8 mouse cellular contexts compared by ENCODE assay signal in the genomic region with DNA sequence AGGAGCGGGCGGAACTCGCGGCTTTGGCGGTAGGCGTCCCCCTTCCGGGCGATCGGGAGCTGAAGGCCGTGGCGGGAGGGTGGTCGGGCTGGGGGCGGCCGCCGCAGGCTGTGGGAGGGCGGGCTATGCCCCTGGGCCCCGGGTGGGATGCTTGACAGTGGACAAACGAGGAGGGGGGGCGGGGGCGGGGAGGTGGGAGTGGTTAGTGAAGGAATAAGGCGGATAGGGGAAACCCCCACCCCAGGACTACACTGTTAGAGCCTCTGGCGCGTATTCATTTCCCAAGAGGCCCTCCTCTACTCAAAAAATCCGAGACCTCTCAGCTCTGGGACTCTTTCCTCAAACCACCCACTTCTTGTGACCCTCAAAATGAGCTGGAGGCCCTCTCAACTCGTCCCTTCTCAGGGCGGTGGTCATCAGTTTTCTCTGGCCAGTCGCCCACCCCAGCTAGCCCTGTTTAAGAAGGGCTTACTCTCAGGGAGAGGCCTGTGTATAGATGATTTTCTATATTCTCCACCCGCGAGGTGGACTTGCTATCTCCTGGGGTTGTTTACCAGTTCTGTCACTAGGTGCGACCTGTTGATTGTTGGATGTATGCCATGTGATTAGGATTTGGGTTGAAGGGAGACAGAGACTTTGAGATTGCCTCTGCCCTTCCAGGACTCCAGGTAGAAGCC. TPM values are rescaled to one million over a fixed set of nuclear protein-coding genes. Genes with fewer than 3 reads are reported as not detected.
DNase-seq lines count a peak whose midpoint lies in the region; ATAC-seq and TF ChIP-seq lines count a peak whose summit lies in the region.

No protein-coding gene starts in this region.

- peak; percentile 49 for TF ChIP-seq EP300 in CH12.LX (IDR thresholded peaks at IDR 0.05; ENCODE audit: low read length)

- TF ChIP-seq RAD21 in CH12.LX (IDR thresholded peaks at IDR 0.05; ENCODE audit: low read depth, low read length), result no peak

- no peaks in the 10 kb centered on the region for H3K27me3 ChIP-seq in CH12.LX (replicated peaks)
- no peaks in the 10 kb centered on the region for H3K27me3 ChIP-seq in embryonic facial prominence, embryonic 12.5 days
- 0 out of 2 replicates have a peak, but pooled peaks cover 4% of the 10 kb centered on the region for H3K27me3 ChIP-seq in hindbrain, embryonic 13.5 days
- H3K27me3 ChIP-seq in megakaryocyte, embryonic 14.5 days (replicated peaks), result no peaks in the 10 kb centered on the region

- H3K9me3 ChIP-seq in CH12.LX (replicated peaks; ENCODE audit: low read length), result no peaks in the 10 kb centered on the region
- H3K9me3 ChIP-seq in embryonic facial prominence, embryonic 12.5 days, result no peaks in the 10 kb centered on the region
- no peaks in the 10 kb centered on the region for H3K9me3 ChIP-seq in hindbrain, embryonic 13.5 days
- no peaks in the 10 kb centered on the region for H3K9me3 ChIP-seq in megakaryocyte, embryonic 14.5 days

- in situ Hi-C loops in CH12.LX (cut with MboI; ENCODE audit: low pct_ligation_motif_present, low pct_unique_long_range_greater_than_20kb, low sequenced_read_pairs), result no loop called here

- no peak for TF ChIP-seq CTCF in CH12.LX (conservative IDR thresholded peaks at IDR 0.05 in 1 of 2, IDR thresholded peaks at IDR 0.05 in 1 of 2; ENCODE audit: low read depth in 2 of 2, low read length in 2 of 2)

- H3K79me2 ChIP-seq in CH12.LX (replicated peaks; ENCODE audit: control insufficient read depth, extremely low read depth, insufficient read depth, poor library complexity, severe bottlenecking), result peaks cover 20% of the 10 kb centered on the region

- WGBS in embryonic facial prominence, embryonic 12.5 days, result under 1% methylated on average over 15 of the region's 30 CpGs
- 0% methylated on average over 14 of the region's 30 CpGs for WGBS in hindbrain, embryonic 13.5 days

- H3K36me3 ChIP-seq in CH12.LX (replicated peaks in 1 of 2; ENCODE audit: control insufficient read depth in 1 of 2, insufficient read depth in 1 of 2, low read length in 1 of 2), result peaks cover 32 to 38% of the 10 kb centered on the region in 2 experiments
- H3K36me3 ChIP-seq in embryonic facial prominence, embryonic 12.5 days, result peaks cover 40% of the 10 kb centered on the region
- peaks cover 36% of the 10 kb centered on the region for H3K36me3 ChIP-seq in hindbrain, embryonic 13.5 days
- peaks cover 47% of the 10 kb centered on the region for H3K36me3 ChIP-seq in megakaryocyte, embryonic 14.5 days (replicated peaks; ENCODE audit: low read length)

- peaks cover 45 to 76% of the 10 kb centered on the region in 2 experiments for H3K4me1 ChIP-seq in CH12.LX (ENCODE audit: control insufficient read depth in 1 of 2, insufficient read depth in 2 of 2)
- H3K4me1 ChIP-seq in embryonic facial prominence, embryonic 12.5 days, result peaks cover 25% of the 10 kb centered on the region
- H3K4me1 ChIP-seq in hindbrain, embryonic 13.5 days (replicated peaks), result peaks cover 30% of the 10 kb centered on the region
- H3K4me1 ChIP-seq in megakaryocyte, embryonic 14.5 days, result peaks cover 90% of the 10 kb centered on the region

- peak; percentile 63 for ATAC-seq in embryonic facial prominence, embryonic 12.5 days (ENCODE audit: insufficient number of reproducible peaks, insufficient read depth, low FRiP score, low TSS enrichment)
- peak; percentile 62 for ATAC-seq in hindbrain, embryonic 13.5 days (ENCODE audit: low FRiP score)
- no peak for ATAC-seq in monocyte, adult 5-6 weeks (replicated peaks; ENCODE audit: insufficient number of reproducible peaks, low FRiP score, low TSS enrichment, poor library complexity, severe bottlenecking)

- peak overlapping the region; percentile 96 for H3K27ac ChIP-seq in CH12.LX (ENCODE audit: insufficient read depth, low read depth)
- peak overlapping the region; percentile 93 for H3K27ac ChIP-seq in embryonic facial prominence, embryonic 12.5 days
- H3K27ac ChIP-seq in hindbrain, embryonic 13.5 days, result peak overlapping the region; percentile 83

- peak; percentile 35 for DNase-seq in heart, adult 8-10 months (ENCODE audit: low spot score)
- DNase-seq in heart, postnatal 14 days, result no peak
- peak; percentile 89 for DNase-seq in CH12.LX (ENCODE audit: extremely low read depth)
- no peak for DNase-seq in layer of hippocampus, postnatal 25 days (ENCODE audit: extremely low spot score in 1 of 2, low spot score in 1 of 2)

- peak overlapping the region; percentile 67 for H3K4me2 ChIP-seq in CH12.LX (ENCODE audit: insufficient read depth, low read depth, poor library complexity, severe bottlenecking)
- H3K4me2 ChIP-seq in embryonic facial prominence, embryonic 12.5 days (replicated peaks), result peak overlapping the region; percentile 84
- peak overlapping the region; percentile 70 for H3K4me2 ChIP-seq in hindbrain, embryonic 13.5 days

- intact Hi-C loops in heart, postnatal 14 days (cut with DNase I), result no loop called here

- no peak; the same call in 1 of the 2 replicates for TF ChIP-seq POLR2A in CH12.LX (IDR thresholded peaks at IDR 0.05; ENCODE audit: low read depth, low read length)

- H3K9ac ChIP-seq in CH12.LX (ENCODE audit: insufficient read depth, low read depth), result peak overlapping the region; percentile 72
- peak overlapping the region; percentile 83 for H3K9ac ChIP-seq in embryonic facial prominence, embryonic 12.5 days
- H3K9ac ChIP-seq in hindbrain, embryonic 13.5 days, result peak overlapping the region; percentile 84

- H3K4me3 ChIP-seq in CH12.LX (replicated peaks in 1 of 3; ENCODE audit: low read depth in 2 of 3, low read length in 2 of 3, poor library complexity in 1 of 3), result peak overlapping the region; percentile 70 to 74 (median 73)
- H3K4me3 ChIP-seq in embryonic facial prominence, embryonic 12.5 days, result peak overlapping the region; percentile 81
- peak overlapping the region; percentile 80 for H3K4me3 ChIP-seq in hindbrain, embryonic 13.5 days
- H3K4me3 ChIP-seq in megakaryocyte, embryonic 14.5 days (replicated peaks), result peak overlapping the region; percentile 94

- dilution Hi-C loops in CH12.LX (cut with MboI; ENCODE audit: extremely low pct_ligation_motif_present, extremely low pct_unique_long_range_greater_than_20kb, low sequenced_read_pairs), result no loop called here

RNA-seq across cellular contexts. Expression of gene Khnyn, which starts 0.5 kb away (rescaled TPM):
- total RNA-seq in heart, adult 8-10 months (2022), result 10 to 100 TPM in 2 of 4 experiments, 1 to 10 TPM in 2; 8.1 to 11.7 (median 10.3) TPM
- total RNA-seq in heart, postnatal 14 days (2021), result 10 to 100 TPM; 13.4 to 14.3 TPM
- total RNA-seq in CH12.LX (2012; rRNA removed) (32.8 and 50.6 TPM in 2 replicates), CH12.LX (2014; rRNA removed) (31.1 and 35.8 TPM in 2 replicates)
- polyA plus RNA-seq in CH12.LX (2012; ENCODE audit: insufficient read length, low read depth), result 29.8 and 31.8 TPM in 2 replicates
- 31.6 and 31.8 TPM in 2 replicates for polyA plus RNA-seq in embryonic facial prominence, embryonic 12.5 days (2016; fragmentation: Nextera tagmentation; extraction: Ambion mirVana)
- polyA plus RNA-seq in hindbrain, embryonic 13.5 days (2015; fragmentation: Nextera tagmentation; extraction: Ambion mirVana), result 10.0 and 11.1 TPM in 2 replicates
- polyA plus RNA-seq in megakaryocyte, embryonic 14.5 days (2012; ENCODE audit: insufficient read depth, low replicate concordance), result 7.3 and 10.5 TPM in 2 replicates
- total RNA-seq in layer of hippocampus, postnatal 25 days (2021), result 10 to 100 TPM; 10.5 to 12.1 TPM
- 72.1 to 108 TPM (median 80.9 TPM) in 3 replicates for total RNA-seq in monocyte, adult 5-6 weeks (2017)

RNA-seq across cellular contexts. Expression of gene Cbln3, which starts 1.1 kb away (rescaled TPM):
- total RNA-seq in heart, adult 8-10 months (2022), result under 1 TPM in 1 of 4 experiments, not detected in 3; 0.06 TPM
- total RNA-seq in heart, postnatal 14 days (2021), result under 1 TPM; 0.10 TPM
- total RNA-seq in CH12.LX (2012; rRNA removed), result 0.08 and 0.17 TPM in 2 replicates
- total RNA-seq in CH12.LX (2014; rRNA removed), result 0.14 and 0.26 TPM in 2 replicates
- polyA plus RNA-seq in CH12.LX (2012; ENCODE audit: insufficient read length, low read depth), result 0.14 and 0.24 TPM in 2 replicates
- polyA plus RNA-seq in embryonic facial prominence, embryonic 12.5 days (2016; fragmentation: Nextera tagmentation; extraction: Ambion mirVana), result 0.28 and 0.42 TPM in 2 replicates
- polyA plus RNA-seq in hindbrain, embryonic 13.5 days (2015; fragmentation: Nextera tagmentation; extraction: Ambion mirVana), result 0.14 and 0.27 TPM in 2 replicates
- 1.2 TPM in 1 of 2 replicates, not detected in the other for polyA plus RNA-seq in megakaryocyte, embryonic 14.5 days (2012; ENCODE audit: insufficient read depth, low replicate concordance)
- total RNA-seq in layer of hippocampus, postnatal 25 days (2021), result 1 to 10 TPM in 1 of 2 experiments, under 1 TPM in 1; 0.42 to 1.4 TPM
- 0.38 TPM in 1 of 3 replicates, not detected in the others for total RNA-seq in monocyte, adult 5-6 weeks (2017)

RNA-seq across cellular contexts. Expression of gene Sdr39u1, which starts 14.8 kb away (rescaled TPM):
- total RNA-seq in heart, adult 8-10 months (2022), result 100 to 1,000 TPM; 120 to 148 (median 130) TPM
- total RNA-seq in heart, postnatal 14 days (2021), result 10 to 100 TPM; 71.5 to 78.4 TPM
- total RNA-seq in CH12.LX (2012; rRNA removed) (66.7 and 77.6 TPM in 2 replicates), CH12.LX (2014; rRNA removed) (61.4 and 66.0 TPM in 2 replicates)
- polyA plus RNA-seq in CH12.LX (2012; ENCODE audit: insufficient read length, low read depth), result 73.2 and 90.8 TPM in 2 replicates
- polyA plus RNA-seq in embryonic facial prominence, embryonic 12.5 days (2016; fragmentation: Nextera tagmentation; extraction: Ambion mirVana), result 69.9 and 77.7 TPM in 2 replicates
- polyA plus RNA-seq in hindbrain, embryonic 13.5 days (2015; fragmentation: Nextera tagmentation; extraction: Ambion mirVana), result 115 and 124 TPM in 2 replicates
- 6.6 TPM in 1 of 2 replicates, not detected in the other for polyA plus RNA-seq in megakaryocyte, embryonic 14.5 days (2012; ENCODE audit: insufficient read depth, low replicate concordance)
- 10 to 100 TPM; 74.9 to 79.0 TPM for total RNA-seq in layer of hippocampus, postnatal 25 days (2021)
- 3.1 to 12.3 TPM (median 6.2 TPM) in 3 replicates for total RNA-seq in monocyte, adult 5-6 weeks (2017)

RNA-seq across cellular contexts. Expression of gene Nynrin, which starts 31.4 kb away (rescaled TPM):
- total RNA-seq in heart, adult 8-10 months (2022), result 10 to 100 TPM in 1 of 4 experiments, 1 to 10 TPM in 3; 4.4 to 11.5 (median 6.2) TPM
- total RNA-seq in heart, postnatal 14 days (2021), result 10 to 100 TPM; 13.6 to 15.8 TPM
- total RNA-seq in CH12.LX (2012; rRNA removed) (under 0.01 and 0.04 TPM in 2 replicates), CH12.LX (2014; rRNA removed) (not detected in 2 replicates)
- 0.04 and 0.10 TPM in 2 replicates for polyA plus RNA-seq in CH12.LX (2012; ENCODE audit: insufficient read length, low read depth)
- polyA plus RNA-seq in embryonic facial prominence, embryonic 12.5 days (2016; fragmentation: Nextera tagmentation; extraction: Ambion mirVana), result 41.4 and 41.7 TPM in 2 replicates
- polyA plus RNA-seq in hindbrain, embryonic 13.5 days (2015; fragmentation: Nextera tagmentation; extraction: Ambion mirVana), result 11.7 and 11.9 TPM in 2 replicates
- polyA plus RNA-seq in megakaryocyte, embryonic 14.5 days (2012; ENCODE audit: insufficient read depth, low replicate concordance), result 0.61 and 1.4 TPM in 2 replicates
- 10 to 100 TPM in 1 of 2 experiments, 1 to 10 TPM in 1; 8.5 to 10.7 TPM for total RNA-seq in layer of hippocampus, postnatal 25 days (2021)
- total RNA-seq in monocyte, adult 5-6 weeks (2017), result 0.10 to 0.75 TPM (median 0.49 TPM) in 3 replicates

RNA-seq across cellular contexts. Expression of gene Cma1, which starts 59.2 kb away (rescaled TPM):
- total RNA-seq in heart, adult 8-10 months (2022), result 1 to 10 TPM in 2 of 4 experiments, under 1 TPM in 2; 0.57 to 1.2 (median 0.99) TPM
- 1 to 10 TPM; 4.4 to 5.1 TPM for total RNA-seq in heart, postnatal 14 days (2021)
- total RNA-seq in CH12.LX (2012; rRNA removed), result not detected in 2 replicates
- not detected in 2 replicates for total RNA-seq in CH12.LX (2014; rRNA removed)
- polyA plus RNA-seq in CH12.LX (2012; ENCODE audit: insufficient read length, low read depth), result not detected in 2 replicates
- polyA plus RNA-seq in embryonic facial prominence, embryonic 12.5 days (2016; fragmentation: Nextera tagmentation; extraction: Ambion mirVana), result 0.60 and 0.85 TPM in 2 replicates
- polyA plus RNA-seq in hindbrain, embryonic 13.5 days (2015; fragmentation: Nextera tagmentation; extraction: Ambion mirVana), result 0.43 TPM in 1 of 2 replicates, not detected in the other
- 0.87 TPM in 1 of 2 replicates, not detected in the other for polyA plus RNA-seq in megakaryocyte, embryonic 14.5 days (2012; ENCODE audit: insufficient read depth, low replicate concordance)
- under 1 TPM in 1 of 2 experiments, not detected in 1; 0.59 TPM for total RNA-seq in layer of hippocampus, postnatal 25 days (2021)
- 136 to 337 TPM (median 173 TPM) in 3 replicates for total RNA-seq in monocyte, adult 5-6 weeks (2017)

Comparison
In these comparisons a context has a peak if more than half of its experiments do, and no peak if none do; other contexts are left out.
1. DNase-seq: peak in heart, adult 8-10 months (single experiment) and CH12.LX (single experiment); none in heart, postnatal 14 days (0 of 2) and layer of hippocampus, postnatal 25 days (0 of 2).
2. Peak in every context shown above with its lines, with median percentiles within 50 percentile points of each other: H3K27ac ChIP-seq, H3K4me2 ChIP-seq, H3K4me3 ChIP-seq and H3K9ac ChIP-seq.